Mouse (Mus musculus) stomach, postnatal 0 days (tissue): ENCODE data around the gene Galnt9.

ENCODE experiments used
- CTCF ChIP-seq: IDR thresholded peaks from 2 replicates; pipeline ENCODE4 v1.5.1; 2016; ENCODE audit warnings: antibody characterized with exemption, low read depth, mild to moderate bottlenecking, moderate library complexity
- EP300 ChIP-seq: optimal IDR thresholded peaks from 2 replicates; pipeline ENCODE3; 2016; ENCODE audit warnings: antibody characterized with exemption

DNA sequence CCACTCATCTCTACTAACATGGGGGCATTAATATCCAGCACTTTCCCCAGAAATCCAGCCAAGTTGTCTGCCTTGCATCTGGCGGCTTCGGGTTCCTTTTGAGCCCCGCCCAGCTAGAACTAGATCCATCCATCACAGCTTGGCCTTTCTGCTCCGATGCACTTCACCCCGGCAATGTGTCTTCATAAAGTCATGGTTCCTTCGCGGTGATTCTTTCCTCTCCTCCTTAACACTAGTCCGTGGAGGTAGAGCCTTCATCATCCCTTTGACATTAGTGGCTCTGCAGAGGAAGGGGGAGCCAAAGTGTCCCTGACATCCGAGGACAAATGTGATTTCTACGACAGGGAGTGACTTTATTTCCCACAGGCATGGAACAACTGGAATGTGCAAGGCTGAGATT is 46.1 kb upstream of the Galnt9 start:
- TF ChIP-seq CTCF (no peak), EP300 (no peak)
